Mouse (Mus musculus): ENCODE results near the gene Sf3b1. TPM values are rescaled to one million over a fixed set of nuclear protein-coding genes. Genes with fewer than 3 reads are reported as not detected.

Sf3b1 gene
- total and polyA plus RNA-seq, 2 experiments from 2014 or later: 119 to 172 TPM

- Histone ChIP-seq H3K27ac (ENCODE audit: low read depth) (no peak overlapping the region), H3K36me3 (replicated peaks; ENCODE audit: control insufficient read depth, insufficient read depth, low read length) (no peaks in the 10 kb centered on the region), H3K4me1 (ENCODE audit: control insufficient read depth, insufficient read depth) (0 out of 2 replicates have a peak, but pooled peaks cover 4% of the 10 kb centered on the region), H3K4me2 (ENCODE audit: low read depth, low read length) (no peak overlapping the region), H3K27me3 (ENCODE audit: control insufficient read depth, insufficient read depth, low read length) (no peaks in the 10 kb centered on the region), H3K4me3 (ENCODE audit: low read depth, low read length) (no peak overlapping the region), H3K9ac (replicated peaks; ENCODE audit: low read depth, low read length) (no peak overlapping the region), H3K9me3 (replicated peaks; ENCODE audit: control insufficient read depth, low read length) (no peaks in the 10 kb centered on the region)
- TF ChIP-seq EP300 (IDR thresholded peaks at IDR 0.05; ENCODE audit: low read depth) (no peak), CTCF (IDR thresholded peaks at IDR 0.05; ENCODE audit: low read depth) (no peak)
- no peak for ATAC-seq (ENCODE audit: insufficient read depth, low read depth)
- WGBS: 69% methylated on average over 3 of the region's 3 CpGs
- DNase-seq (ENCODE audit: low spot score): no peak
These were observed 91.8 kb downstream of the Sf3b1 start for GRCm38 (mm10) chr1:54935466-54935865.

Other genes starting within 250 kb of the Sf3b1 start
- 9.6 and 14.6 TPM in 2 replicates for gene Ankrd44, start 101.1 kb downstream of the Sf3b1 start, total RNA-seq (2014; rRNA removed; ENCODE audit: low replicate concordance)
- 3.3 and 3.8 TPM in 2 replicates for gene Ankrd44, start 101.1 kb downstream of the Sf3b1 start, polyA plus RNA-seq (2015; fragmentation: Nextera tagmentation; extraction: Ambion mirVana)
- gene Coq10b, start 25.3 kb upstream of the Sf3b1 start, total RNA-seq (2014; rRNA removed; ENCODE audit: low replicate concordance): 11.5 and 12.1 TPM in 2 replicates
- gene Coq10b, start 25.3 kb upstream of the Sf3b1 start, polyA plus RNA-seq (2015; fragmentation: Nextera tagmentation; extraction: Ambion mirVana): 28.9 and 32.2 TPM in 2 replicates
- gene Hspe1, start 60.7 kb upstream of the Sf3b1 start, total RNA-seq (2014; rRNA removed; ENCODE audit: low replicate concordance): 89.3 and 108 TPM in 2 replicates
- 350 and 362 TPM in 2 replicates for gene Hspe1, start 60.7 kb upstream of the Sf3b1 start, polyA plus RNA-seq (2015; fragmentation: Nextera tagmentation; extraction: Ambion mirVana)
- gene Hspd1, start 60.8 kb upstream of the Sf3b1 start, total RNA-seq (2014; rRNA removed; ENCODE audit: low replicate concordance): 114 and 139 TPM in 2 replicates
- gene Hspd1, start 60.8 kb upstream of the Sf3b1 start, polyA plus RNA-seq (2015; fragmentation: Nextera tagmentation; extraction: Ambion mirVana): 394 and 397 TPM in 2 replicates
- gene Mob4, start 103.8 kb upstream of the Sf3b1 start, total RNA-seq (2014; rRNA removed; ENCODE audit: low replicate concordance): 35.5 and 59.2 TPM in 2 replicates
- 98.1 and 105 TPM in 2 replicates for gene Mob4, start 103.8 kb upstream of the Sf3b1 start, polyA plus RNA-seq (2015; fragmentation: Nextera tagmentation; extraction: Ambion mirVana)
- 3.6 and 6.1 TPM in 2 replicates for gene Rftn2, start 199.3 kb upstream of the Sf3b1 start, total RNA-seq (2014; rRNA removed; ENCODE audit: low replicate concordance)
- 7.2 TPM in 2 replicates for gene Rftn2, start 199.3 kb upstream of the Sf3b1 start, polyA plus RNA-seq (2015; fragmentation: Nextera tagmentation; extraction: Ambion mirVana)
- 5.1 and 5.7 TPM in 2 replicates for gene Mars2, start 209.7 kb upstream of the Sf3b1 start, total RNA-seq (2014; rRNA removed; ENCODE audit: low replicate concordance)
- gene Mars2, start 209.7 kb upstream of the Sf3b1 start, polyA plus RNA-seq (2015; fragmentation: Nextera tagmentation; extraction: Ambion mirVana): 2.4 and 2.9 TPM in 2 replicates